Mouse (Mus musculus): ENCODE results near the gene Btbd8.

- TF ChIP-seq CTCF (IDR thresholded peaks at IDR 0.05; ENCODE audit: low read depth, low read length) (no peak), POLR2A (IDR thresholded peaks at IDR 0.05; ENCODE audit: insufficient read depth, low read length) (no peak)
These were observed 96.8 kb downstream of the Btbd8 start, which contains the start of gene 1700028K03Rik for GRCm38 (mm10) chr5:107534581-107534980.
